Mouse (Mus musculus) cortical plate, adult 2 months (tissue): ENCODE results near the gene Igdcc4.

Experiments used
- CTCF ChIP-seq: fragments of 200-500 bp; IDR thresholded peaks from 2 replicates; pipeline ENCODE4 v1.5.1; 2011; ENCODE audit warnings: mild to moderate bottlenecking, control low read depth, low read length; ENCODE audit not compliant: insufficient read depth; ENCODE audit errors: extremely low read depth
- POLR2A ChIP-seq: fragments of 200-500 bp; IDR thresholded peaks from 2 replicates; pipeline ENCODE4 v1.6.1; 2011; ENCODE audit warnings: mild to moderate bottlenecking, low read length, control low read depth; ENCODE audit not compliant: insufficient read depth; ENCODE audit errors: extremely low read depth

GRCm38 (mm10) chr9:65086801-65087200 is 14.5 kb upstream of the Igdcc4 start:
- TF ChIP-seq CTCF (no peak), POLR2A (no peak)
